Mouse (Mus musculus) lung, postnatal 0 days (tissue): ENCODE measurements around the gene Lcn5.

Experiments used
- CTCF ChIP-seq: IDR thresholded peaks from 2 replicates; pipeline ENCODE4 v1.5.1; 2016; ENCODE audit warnings: antibody characterized with exemption, mild to moderate bottlenecking
- EP300 ChIP-seq: IDR thresholded peaks from 2 replicates; pipeline ENCODE4 v1.6.1; 2016; ENCODE audit warnings: antibody characterized with exemption, mild to moderate bottlenecking, control low read depth

GRCm38 (mm10) chr2:25621229-25622200 is 36.2 kb upstream of the Lcn5 start, which contains the start of gene Tmem141:
- TF ChIP-seq CTCF (peak; percentile 80), EP300 (no peak)
